Mouse (Mus musculus): ENCODE results near the gene Tceal3.
"Not testable (repeated sequence)": the region's sequence is repeated elsewhere in the genome, so short reads cannot be mapped to it uniquely, and the experiment has no call there.

Tceal3 gene

DNA sequence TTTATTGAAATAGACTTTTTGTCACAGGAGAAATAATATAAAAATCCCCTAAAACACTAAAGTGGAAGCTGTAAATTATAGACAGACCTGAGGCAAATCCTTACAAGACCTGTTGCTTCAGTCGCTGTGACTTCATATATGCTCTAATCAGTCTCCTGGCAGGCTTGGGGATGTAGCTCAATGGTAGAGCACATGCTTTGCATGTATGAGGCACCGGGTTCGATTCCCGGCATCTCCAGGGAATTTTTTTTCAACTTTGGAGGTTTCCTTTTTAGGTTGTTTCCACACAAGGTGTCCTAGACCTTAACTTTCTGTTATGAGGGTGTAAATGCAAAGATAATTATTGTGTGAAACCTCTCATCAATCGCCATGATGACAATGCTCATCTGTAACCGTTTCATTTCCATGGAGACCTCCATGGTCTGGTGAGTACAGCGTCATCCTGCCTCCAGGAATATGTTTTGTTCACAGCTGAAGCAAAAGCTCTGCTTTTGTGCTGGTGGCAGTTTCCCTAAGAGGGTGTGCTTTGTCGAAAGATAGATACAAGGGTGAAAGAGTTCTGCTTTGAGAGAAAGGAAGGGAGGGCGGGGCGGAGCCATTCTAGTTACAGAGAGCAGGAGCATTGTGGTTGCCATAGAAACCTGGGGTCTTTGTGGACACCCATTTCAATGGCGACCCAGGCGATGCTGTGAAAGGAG is at the start of gene Tceal3:
TSS of gene Tceal3 (plus strand) at position 644 of the 698 bp plus-strand sequence.
- DNase-seq: no peak

DNA sequence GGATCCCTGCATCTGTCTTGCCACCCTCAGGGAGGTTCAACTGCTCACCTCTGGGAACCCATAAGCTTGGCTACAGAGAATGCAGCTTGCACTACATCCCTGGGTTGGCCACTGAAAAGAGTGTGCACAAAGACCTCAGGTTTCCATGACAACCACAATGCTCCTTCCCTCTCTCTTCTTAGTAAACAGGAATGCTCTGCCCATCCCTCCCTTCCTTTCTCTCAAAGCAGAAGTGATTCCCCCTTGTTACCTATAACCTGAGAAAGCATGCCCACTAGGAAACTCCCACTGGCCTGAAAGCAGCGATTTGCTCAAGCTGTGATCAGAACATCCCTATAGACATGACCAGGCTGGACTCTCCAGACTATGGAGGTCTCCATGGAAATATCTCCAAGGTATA is 46.7 kb upstream of the Tceal3 start, which contains the start of gene Kir3dl2:
TSS of gene Kir3dl2 (minus strand) at position 101 of the 400 bp plus-strand sequence.
- not testable (repeated sequence) for DNase-seq

GRCm38 (mm10) chrX:136569094-136569493 is 21.5 kb upstream of the Tceal3 start:
- not testable (repeated sequence) for DNase-seq

- DNase-seq: no peak
Observed at GRCm38 (mm10) chrX:136584617-136585016, 6.0 kb upstream of the Tceal3 start.

- DNase-seq: no peak
Observed at GRCm38 (mm10) chrX:136590897-136591257, 235 bp downstream of the Tceal3 start.

GRCm38 (mm10) chrX:136599416-136599815 is 8.8 kb downstream of the Tceal3 start:
- no peak for DNase-seq

- DNase-seq: no peak
Observed at GRCm38 (mm10) chrX:136606951-136607350, 16.3 kb downstream of the Tceal3 start.

DNA sequence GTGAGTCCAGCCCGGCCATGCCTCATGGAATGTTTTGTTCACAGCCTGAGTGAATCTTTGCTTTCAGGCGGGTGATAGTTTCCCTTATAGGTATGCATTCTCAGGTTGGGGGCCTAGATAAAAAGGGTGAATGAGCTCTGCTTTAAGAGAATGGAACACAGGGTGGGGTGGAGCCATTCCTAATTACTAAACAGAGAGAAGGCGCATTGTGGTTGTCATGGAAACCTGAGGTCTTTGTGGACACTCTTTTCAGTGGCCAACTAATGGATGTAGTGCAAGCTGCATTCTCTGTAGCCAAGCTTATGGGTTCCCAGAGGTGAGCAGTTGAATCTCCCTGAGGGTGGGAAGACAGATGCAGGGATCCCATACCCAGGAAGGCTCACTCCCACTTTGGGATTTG is 16.8 kb downstream of the Tceal3 start:
- no peak for DNase-seq

DNA sequence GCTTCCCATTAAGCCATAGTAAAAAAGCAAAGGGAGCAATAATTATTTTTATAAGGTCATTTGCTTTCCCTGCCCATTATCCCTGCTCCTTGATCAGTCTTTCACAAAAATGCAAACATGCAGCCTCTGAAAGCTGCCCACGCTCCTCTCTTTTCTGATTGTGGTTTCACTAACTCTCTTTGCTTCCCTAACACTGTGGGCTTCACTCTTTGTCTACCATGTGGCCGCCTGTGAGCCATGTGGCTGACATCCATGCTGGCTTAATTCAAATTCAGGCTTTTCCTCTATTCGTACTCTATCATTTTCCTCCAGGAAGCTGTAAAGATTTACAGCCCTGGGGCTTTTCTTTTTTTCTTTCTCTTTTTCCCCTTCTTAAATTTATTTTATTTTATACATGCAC is 20.7 kb downstream of the Tceal3 start:
- no peak for DNase-seq

- DNase-seq: not testable (repeated sequence)
Observed at GRCm38 (mm10) chrX:136615889-136616288, 25.2 kb downstream of the Tceal3 start.

GRCm38 (mm10) chrX:136624905-136625569 is 34.4 kb downstream of the Tceal3 start:
- peak; percentile 42 for DNase-seq

DNA sequence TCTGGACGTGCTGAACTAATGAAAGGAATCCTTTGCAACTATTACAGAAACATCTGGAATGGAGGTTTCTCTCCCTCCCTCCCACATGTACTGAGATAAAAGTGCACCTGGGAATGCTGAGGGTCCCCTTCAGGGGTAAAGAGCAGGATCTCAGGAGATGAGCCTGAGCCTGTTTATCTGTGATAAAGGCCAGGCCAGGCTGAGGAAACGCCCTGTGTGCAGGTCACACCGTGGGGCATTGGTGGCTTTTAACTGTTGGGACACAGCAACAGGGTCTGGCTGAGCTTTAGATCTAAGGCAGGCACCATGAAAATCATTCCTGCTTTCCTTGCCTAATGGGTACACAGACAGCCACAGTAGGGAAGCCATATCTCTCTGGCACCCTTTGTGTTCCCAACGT is 35.3 kb downstream of the Tceal3 start:
- no peak for DNase-seq

DNA sequence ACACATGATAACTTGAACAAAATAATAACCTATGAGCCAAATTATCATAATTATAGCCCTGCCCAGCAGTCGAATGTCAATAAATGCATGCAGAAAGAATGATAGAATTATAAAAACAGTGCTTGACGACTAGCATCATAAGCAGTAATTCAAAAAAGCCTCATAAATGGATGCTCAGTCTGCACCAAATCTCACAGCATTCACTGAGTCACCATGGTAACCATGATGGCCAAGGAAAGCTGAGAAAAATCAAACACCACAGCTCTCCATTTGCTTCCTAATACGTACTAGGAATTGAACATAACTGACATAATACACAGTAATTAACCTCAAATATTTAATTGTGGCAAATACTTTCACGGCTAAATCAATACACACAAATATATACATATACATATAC is 44.5 kb downstream of the Tceal3 start:
- DNase-seq: no peak

- DNase-seq: no peak
Observed at GRCm38 (mm10) chrX:136639754-136640153, 49.1 kb downstream of the Tceal3 start.

GRCm38 (mm10) chrX:136645857-136646256 is 55.2 kb downstream of the Tceal3 start:
- DNase-seq: not testable (repeated sequence)

- DNase-seq: no peak
Observed at GRCm38 (mm10) chrX:136666281-136666706, 75.7 kb downstream of the Tceal3 start.

DNA sequence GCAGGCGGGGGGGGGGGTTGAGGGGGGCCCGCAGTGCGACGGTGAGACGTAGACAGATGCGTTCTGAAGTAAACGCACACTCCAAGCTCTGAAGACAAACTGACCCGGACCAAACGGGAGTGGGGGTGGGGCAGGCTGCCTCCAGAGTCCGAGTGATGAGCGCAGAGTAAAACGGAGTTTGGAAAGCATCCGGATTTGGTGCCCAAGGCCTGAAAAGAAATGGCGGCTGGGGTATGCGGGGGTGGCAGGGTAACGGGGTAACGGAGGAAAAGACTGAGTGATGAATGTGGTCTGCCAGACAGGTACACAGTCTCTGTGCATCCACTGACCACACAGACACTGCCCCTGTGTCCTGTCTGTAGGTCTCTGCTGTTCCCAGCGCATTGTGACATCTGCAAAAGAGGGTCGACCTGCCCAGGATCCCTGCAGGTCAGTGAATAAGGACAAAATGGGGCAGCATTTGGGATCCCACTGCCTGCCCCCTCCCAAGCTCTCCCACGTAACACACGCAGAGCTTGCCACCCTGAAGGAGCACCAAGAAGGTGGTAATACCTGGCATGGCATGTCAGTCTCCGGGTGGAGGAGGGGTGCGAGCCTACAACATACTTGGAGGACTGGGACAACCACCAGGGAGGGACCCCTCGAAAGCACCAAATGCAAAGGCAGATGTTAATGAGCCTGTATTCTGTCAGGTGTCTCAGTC is 76.3 kb downstream of the Tceal3 start:
- not testable (repeated sequence) for DNase-seq

DNA sequence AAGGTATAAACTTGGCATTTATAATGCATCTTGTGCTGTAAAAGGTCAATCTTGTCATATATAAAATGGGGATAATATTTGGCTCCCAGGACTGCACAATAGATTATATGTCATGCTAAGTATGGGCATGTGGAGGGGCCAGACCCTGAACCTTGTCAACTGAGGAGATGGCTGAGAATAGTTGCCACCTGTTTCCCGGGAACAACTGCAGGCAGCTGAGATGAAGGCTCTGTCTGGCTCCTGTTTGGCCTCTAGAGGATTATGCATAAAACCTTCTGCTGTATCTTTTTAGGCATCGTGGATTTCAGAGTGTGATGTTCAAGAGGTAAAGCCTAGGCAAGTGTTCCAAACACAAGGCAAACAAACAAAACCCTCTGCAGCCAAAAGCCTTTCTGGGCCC is 78.2 kb downstream of the Tceal3 start:
- DNase-seq: no peak

DNA sequence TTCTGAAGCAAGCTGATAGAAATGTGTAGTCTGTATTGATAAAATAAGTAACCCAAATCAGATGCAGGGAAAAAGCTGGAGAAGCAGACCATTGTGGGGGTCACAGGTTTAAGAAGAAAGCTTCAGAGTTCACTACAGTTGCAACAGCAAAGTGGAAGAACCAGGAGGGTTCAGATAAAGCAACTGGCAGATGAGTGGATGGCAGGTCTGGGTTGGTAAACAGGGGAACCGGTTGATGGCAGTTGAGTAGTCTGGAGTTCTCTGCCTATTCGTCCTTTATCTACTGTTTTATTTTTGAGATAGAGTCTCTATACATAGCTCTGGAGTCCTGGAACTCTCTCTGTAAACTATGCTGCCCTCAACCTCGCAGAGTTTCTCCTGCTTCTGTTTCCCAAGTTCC is 90.3 kb downstream of the Tceal3 start:
- DNase-seq: no peak

DNA sequence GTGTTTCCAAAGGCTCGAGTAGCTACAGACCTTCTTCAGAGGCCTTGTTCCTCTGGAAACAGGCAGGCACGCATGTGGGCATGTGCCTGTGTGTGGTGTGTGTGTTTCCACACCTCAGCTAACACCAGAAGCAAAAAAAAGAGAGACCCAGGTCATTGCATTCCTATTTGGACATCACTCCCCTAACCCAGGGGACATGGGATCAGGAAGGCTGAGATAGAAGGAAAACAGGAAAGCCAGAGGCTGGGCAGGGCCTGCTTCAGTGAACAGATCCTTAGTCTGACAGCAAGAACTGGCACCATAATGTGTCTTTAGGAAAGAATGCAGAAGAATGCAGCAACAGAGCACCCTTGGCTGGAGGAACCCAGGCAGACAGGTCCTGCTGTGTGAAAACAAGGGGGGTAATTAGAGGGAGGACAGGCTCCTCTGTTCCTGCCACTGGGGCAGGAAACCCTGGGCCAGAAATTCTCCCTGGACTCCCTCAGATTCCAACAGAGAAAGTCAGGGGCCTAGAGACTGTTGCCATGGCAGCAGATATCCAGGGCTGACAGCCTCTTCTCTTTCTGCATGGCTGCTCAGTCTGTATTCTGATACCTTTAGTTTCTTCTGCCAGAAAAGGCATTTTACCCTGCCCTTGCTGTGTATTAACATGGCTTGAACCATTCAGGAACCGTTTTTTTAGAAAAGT is 101.1 kb downstream of the Tceal3 start:
- not testable (repeated sequence) for DNase-seq

- no peak for DNase-seq
Observed at GRCm38 (mm10) chrX:136692294-136692675, 101.6 kb downstream of the Tceal3 start.

GRCm38 (mm10) chrX:136693196-136693595 is 102.6 kb downstream of the Tceal3 start:
- no peak for DNase-seq

Measured in kidney, adult 18-20 months (tissue).